Mouse (Mus musculus) gastrocnemius, adult 2 months (tissue): ENCODE measurements around the gene Snx17. TPM values are rescaled to one million over a fixed set of nuclear protein-coding genes. Genes with fewer than 3 reads are reported as not detected.
A peak's percentile ranks its signal among the peaks of the same experiment; 100 is the strongest.

Experiments
- DNase-seq: peaks from one replicate; pipeline ENCODE4 v3.0.0; 2022
- H3K27ac ChIP-seq: fragments of 200-600 bp; 2 replicates; pipeline ENCODE4 v1.8.1; 2022; ENCODE audit warnings: mild to moderate bottlenecking
- H3K4me3 ChIP-seq: fragments of 200-600 bp; 2 replicates; pipeline ENCODE4 v1.8.1; 2022; ENCODE audit warnings: mild to moderate bottlenecking, moderate library complexity
- CTCF ChIP-seq: fragments of 200-600 bp; IDR thresholded peaks from 2 replicates; pipeline ENCODE4 v1.8.1; 2022; ENCODE audit warnings: antibody characterized with exemption, mild to moderate bottlenecking, moderate library complexity
- intact Hi-C: fragments of 180-260 bp; cut with DNase I; formaldehyde crosslinking; loops from one replicate; pipeline ENCODE4 v1.15.1; 2025
- total RNA-seq, 2 experiments: library from RNA; stranded (reverse); gene quantifications; 2 replicates each; pipeline ENCODE4 v1.2.3; 2021

Gene Snx17
- total RNA-seq, 2 experiments from 2014 or later: 31.1 to 33.2 TPM

DNA sequence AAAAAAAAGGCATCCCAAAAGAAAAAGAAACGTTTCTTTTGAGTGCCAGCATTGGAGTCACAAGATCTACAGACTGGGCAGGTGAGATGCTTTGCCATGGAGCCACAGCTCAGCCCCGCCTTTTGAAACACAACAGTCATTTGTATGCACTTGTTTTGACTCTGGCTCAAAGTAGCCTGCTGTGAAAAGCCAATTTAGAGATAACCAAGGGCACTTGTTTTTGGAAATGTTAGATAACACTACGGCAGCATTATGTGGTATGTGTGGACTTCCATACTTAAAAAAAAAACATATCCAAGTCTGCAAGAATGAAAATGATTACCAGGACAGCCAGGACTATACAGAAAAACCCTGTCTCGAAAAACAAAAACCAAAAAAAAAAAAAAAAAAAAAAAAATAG lies 9.3 kb upstream of the Snx17 start:
- no peak for DNase-seq
- intact Hi-C loops: loop anchor here (5.0 kb wide), 1 partner anchor 39 kb away; the partner anchor contains the start of gene Ppm1g

DNA sequence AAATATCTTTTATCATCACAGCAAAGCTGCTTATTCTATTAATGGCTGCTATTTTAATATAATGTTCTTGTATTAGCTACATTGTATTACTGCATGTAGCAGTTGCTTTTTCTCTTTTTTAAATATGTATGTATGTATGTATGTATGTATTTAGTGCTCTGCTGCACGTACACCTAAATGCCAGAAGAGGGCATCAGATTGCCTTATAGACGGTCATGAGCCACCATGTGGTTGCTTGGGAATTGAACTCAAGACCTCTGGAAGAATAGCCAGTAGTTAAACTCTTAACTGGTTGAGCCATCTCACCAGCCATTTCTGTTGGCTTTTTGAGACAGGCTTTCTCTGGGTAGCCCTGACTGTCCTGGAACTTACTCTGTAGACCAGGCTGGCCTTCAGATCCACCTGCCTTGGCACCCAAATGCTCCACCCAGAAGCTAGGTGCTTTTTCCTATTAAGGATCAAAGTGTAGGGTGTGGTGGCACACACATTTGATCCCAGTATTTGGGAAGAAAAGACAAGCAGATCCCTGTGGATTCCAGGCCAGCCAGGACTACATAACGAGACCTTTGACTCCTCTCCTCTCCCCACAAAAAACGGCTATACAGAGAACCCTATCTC lies 4.7 kb upstream of the Snx17 start:
- no peak overlapping the region for H3K4me3 ChIP-seq
- DNase-seq: no peak
- TF ChIP-seq CTCF: peak; percentile 42; the same call in 1 of the 2 replicates
- no peak overlapping the region for H3K27ac ChIP-seq
- intact Hi-C loops: no loop called here

More for the DNA sequence above, 9.3 kb upstream of the Snx17 start:
- Histone ChIP-seq H3K4me3 (no peak overlapping the region), H3K27ac (no peak overlapping the region)
- no peak for TF ChIP-seq CTCF

- TF ChIP-seq CTCF: no peak
- Histone ChIP-seq H3K27ac (no peak overlapping the region), H3K4me3 (no peak overlapping the region)
- intact Hi-C loops: no loop called here
- DNase-seq: no peak
Observed at GRCm38 (mm10) chr5:31190201-31190600, 2.8 kb upstream of the Snx17 start.

- no peak for TF ChIP-seq CTCF
- intact Hi-C loops: no loop called here
Observed at GRCm38 (mm10) chr5:31192045-31192938, 735 bp upstream of the Snx17 start.

GRCm38 (mm10) chr5:31193631-31194281 lies 729 bp downstream of the Snx17 start:
- TF ChIP-seq CTCF: no peak
- Histone ChIP-seq H3K27ac (peak overlapping the region; percentile 93), H3K4me3 (peak overlapping the region; percentile 81)
- intact Hi-C loops: no loop called here
- no peak for DNase-seq

More at GRCm38 (mm10) chr5:31192045-31192938, 735 bp upstream of the Snx17 start:
- peak overlapping the region; percentile 93 for H3K27ac ChIP-seq
- DNase-seq: peak; percentile 88
- peak overlapping the region; percentile 81 for H3K4me3 ChIP-seq

DNA sequence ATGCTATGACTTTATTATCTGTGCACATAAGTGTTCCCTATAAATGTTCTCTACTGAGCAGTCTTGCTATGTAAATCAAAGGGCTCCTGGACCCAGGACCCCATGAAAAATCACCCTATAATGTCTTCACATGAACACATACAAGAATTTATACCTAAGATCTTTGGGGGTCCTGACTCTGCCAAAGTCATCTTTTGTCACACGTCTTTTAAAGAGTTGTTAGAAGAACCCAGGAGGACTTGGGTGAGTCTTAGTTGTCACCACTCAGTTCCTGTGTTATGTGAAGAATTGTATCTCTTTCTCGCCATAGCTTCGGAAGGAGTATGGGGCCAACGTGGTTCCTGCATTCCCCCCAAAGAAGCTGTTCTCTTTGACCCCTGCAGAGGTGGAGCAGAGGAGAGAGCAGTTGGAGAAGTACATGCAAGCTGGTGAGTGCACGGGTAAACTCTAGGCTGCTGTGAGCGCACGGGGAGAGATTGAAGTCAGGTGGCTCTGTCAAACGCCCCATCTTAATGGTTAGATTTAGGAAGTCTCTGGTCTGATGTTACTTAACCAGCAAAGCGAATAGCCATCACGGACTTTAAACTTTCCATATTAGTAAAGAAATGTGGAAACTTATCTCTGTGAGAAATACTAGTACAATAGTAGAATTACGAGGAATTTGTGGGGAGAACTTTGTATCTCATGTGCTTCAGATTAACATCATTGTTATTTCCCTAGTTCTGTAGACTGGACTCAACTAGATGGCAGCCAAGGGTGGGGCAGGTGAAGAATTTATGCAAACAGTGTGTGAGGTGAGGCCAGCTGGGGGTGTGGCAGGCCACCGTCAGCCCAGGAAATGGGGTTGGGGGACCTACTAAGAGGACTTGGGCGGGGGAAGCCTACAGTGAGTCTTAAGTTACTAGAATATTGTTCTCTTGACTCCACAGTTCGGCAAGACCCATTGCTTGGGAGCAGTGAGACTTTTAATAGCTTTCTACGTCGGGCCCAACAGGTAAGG lies 1.8 kb downstream of the Snx17 start:
- no peak for DNase-seq
- TF ChIP-seq CTCF: no peak
- Histone ChIP-seq H3K27ac (no peak overlapping the region), H3K4me3 (peak overlapping the region; percentile 81)
- intact Hi-C loops: no loop called here

DNA sequence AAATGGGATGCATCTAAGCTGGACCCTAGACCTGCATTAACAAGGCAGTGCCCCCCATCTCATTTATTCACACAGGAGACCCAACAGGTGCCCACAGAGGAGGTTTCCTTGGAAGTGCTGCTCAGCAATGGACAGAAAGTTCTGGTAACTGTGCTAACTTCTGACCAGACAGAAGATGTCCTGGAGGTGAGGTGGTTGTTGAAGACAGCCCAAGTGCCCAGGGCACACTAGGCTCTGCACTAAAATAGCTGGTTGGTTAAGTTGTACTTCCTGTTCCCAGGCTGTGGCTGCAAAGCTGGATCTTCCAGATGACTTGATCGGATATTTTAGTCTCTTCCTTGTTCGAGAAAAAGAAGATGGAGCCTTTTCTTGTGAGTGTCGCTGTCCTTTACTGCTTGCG lies 2.6 kb downstream of the Snx17 start:
- no peak for DNase-seq
- no peak overlapping the region for H3K27ac ChIP-seq
- TF ChIP-seq CTCF: no peak
- no peak overlapping the region for H3K4me3 ChIP-seq
- intact Hi-C loops: no loop called here

- intact Hi-C loops: no loop called here
- no peak for TF ChIP-seq CTCF
- Histone ChIP-seq H3K27ac (no peak overlapping the region), H3K4me3 (no peak overlapping the region)
- DNase-seq: no peak
Observed at GRCm38 (mm10) chr5:31196207-31196606, 3.2 kb downstream of the Snx17 start.

- no peak overlapping the region for H3K4me3 ChIP-seq
- intact Hi-C loops: no loop called here
- no peak overlapping the region for H3K27ac ChIP-seq
- TF ChIP-seq CTCF: no peak
- DNase-seq: no peak
Observed at GRCm38 (mm10) chr5:31197072-31197471, 4.0 kb downstream of the Snx17 start.

GRCm38 (mm10) chr5:31198170-31198569 lies 5.1 kb downstream of the Snx17 start:
- Histone ChIP-seq H3K4me3 (no peak overlapping the region), H3K27ac (no peak overlapping the region)
- TF ChIP-seq CTCF: no peak
- DNase-seq: peak; percentile 21
- intact Hi-C loops: no loop called here

DNA sequence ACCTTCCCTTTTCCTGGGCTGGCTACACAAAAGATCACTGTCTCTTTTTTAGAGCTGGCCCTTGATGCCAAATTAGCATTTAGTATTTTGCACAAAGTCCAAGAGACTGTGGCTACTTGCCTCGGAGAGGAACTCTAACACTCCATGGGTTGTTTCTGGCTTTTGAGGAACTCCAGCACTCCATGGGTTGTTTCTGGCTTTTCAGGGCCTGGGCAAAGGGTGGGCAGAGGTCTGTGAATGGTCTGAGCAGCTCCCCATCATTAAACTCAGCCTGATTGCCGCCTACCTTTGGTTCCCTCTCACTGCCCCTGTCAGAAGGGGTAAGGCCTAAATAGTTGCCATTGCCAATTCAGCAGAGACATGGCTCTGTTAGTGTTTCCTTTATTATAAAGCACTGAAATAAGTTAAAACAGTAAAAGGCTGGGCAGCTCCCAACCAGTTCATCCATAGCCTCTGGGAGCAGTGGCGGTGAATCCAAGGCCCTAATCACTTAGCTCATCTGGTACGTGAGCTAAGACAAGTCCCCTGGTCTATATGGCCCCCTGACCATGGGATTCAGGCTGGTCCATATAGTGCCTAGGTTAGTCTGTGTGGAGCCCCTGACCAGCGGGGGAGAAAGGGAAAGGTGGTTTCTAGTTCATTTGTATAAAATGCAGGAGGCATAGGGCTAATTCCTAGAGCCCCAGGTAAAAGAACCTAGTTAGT lies 5.7 kb downstream of the Snx17 start:
- intact Hi-C loops: no loop called here
- Histone ChIP-seq H3K27ac (no peak overlapping the region), H3K4me3 (no peak overlapping the region)
- no peak for DNase-seq
- no peak for TF ChIP-seq CTCF
